Mouse (Mus musculus): ENCODE data around the gene Tgoln1. TPM values are rescaled to one million over a fixed set of nuclear protein-coding genes. Genes with fewer than 3 reads are reported as not detected.
A peak's percentile ranks its signal among the peaks of the same experiment; 100 is the strongest.

Gene Tgoln1
- total RNA-seq (2014; rRNA removed) (24.3 and 30.9 TPM in 2 replicates), polyA plus RNA-seq (2015; fragmentation: Nextera tagmentation; extraction: Ambion mirVana) (22.0 and 29.0 TPM in 2 replicates)

DNA sequence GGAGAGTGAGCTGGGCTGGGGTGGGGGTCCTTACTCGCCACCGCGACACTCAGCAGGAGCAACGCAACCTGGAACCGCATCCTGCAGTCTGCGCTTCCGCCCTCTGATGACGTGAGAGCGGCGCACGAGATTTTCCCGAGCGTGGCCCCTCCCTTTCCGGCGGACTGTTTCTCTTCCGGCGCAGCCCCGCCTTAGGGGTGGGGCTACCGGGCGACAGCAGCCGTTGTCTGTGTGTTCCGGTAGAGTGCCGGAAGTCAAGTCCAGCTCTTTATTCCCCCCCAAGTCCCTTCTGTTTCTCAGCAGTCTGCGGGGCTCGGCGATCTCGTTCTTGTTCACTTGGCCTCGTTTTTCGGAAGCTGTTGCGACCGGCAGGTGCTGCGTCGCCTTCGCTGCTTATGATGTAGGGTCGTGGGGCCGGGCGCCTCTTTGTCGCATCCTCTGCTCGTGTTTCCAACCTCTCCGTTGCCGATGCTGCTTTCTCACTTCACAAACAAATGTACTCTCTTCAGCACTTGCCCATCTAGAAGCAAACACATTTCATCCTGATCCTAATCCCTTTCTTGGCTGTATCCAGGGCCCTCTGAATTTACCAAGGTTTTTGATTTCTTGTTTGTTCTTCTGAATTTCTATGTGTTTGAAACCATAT is at the start of gene Tgoln1:
Gene Tgoln1 (minus strand): TSS at position 358 of the 646 bp plus-strand sequence.
- Histone ChIP-seq H3K4me2 (ENCODE audit: low read depth) (peak within 1 kb of the TSS; percentile 78), H3K4me3 (ENCODE audit: low read depth, low read length) (peak within 1 kb of the TSS; percentile 74), H3K4me1 (ENCODE audit: insufficient read depth) (peaks cover 24% of the 10 kb centered on the region), H3K9ac (peak within 1 kb of the TSS; percentile 87), H3K9me3 (ENCODE audit: low read length) (no peaks in the 10 kb centered on the region), H3K27me3 (ENCODE audit: insufficient read depth, low read length) (no peaks in the 10 kb centered on the region), H3K27ac (ENCODE audit: low read depth, low read length) (peak within 1 kb of the TSS; percentile 98), H3K36me3 (ENCODE audit: insufficient read depth) (peaks cover 3% of the 10 kb centered on the region)
- ATAC-seq (peak; percentile 100), DNase-seq (peak; percentile 97)
- under 1% methylated on average over 41 of the region's 41 CpGs for WGBS
- no peak for TF ChIP-seq CTCF (IDR thresholded peaks at IDR 0.05; ENCODE audit: low read depth)

DNA sequence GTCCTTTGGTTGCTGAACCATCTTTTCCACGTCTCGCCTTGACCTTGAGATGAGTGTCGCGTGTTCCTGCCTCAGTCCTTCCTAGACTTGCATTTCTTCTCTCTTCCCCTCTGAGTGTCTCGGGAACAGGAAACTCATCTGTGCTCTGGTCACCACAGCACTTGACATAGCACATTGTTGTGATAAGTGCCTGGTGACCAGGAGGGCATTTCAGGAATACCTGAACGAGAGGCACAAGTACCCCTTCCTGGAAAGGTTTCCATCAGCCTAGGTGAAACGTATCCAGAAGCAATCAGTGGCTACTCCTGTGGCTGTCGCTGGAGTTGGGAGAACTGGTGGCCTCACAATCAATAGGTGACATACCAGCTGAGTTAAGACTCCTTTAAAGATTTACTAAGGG is 47.5 kb upstream of the Tgoln1 start:
- no peak for TF ChIP-seq CTCF (IDR thresholded peaks at IDR 0.05; ENCODE audit: low read depth)
- Histone ChIP-seq H3K4me2 (ENCODE audit: low read depth) (no peak overlapping the region), H3K27ac (ENCODE audit: low read depth, low read length) (no peak overlapping the region), H3K27me3 (ENCODE audit: insufficient read depth, low read length) (no peaks in the 10 kb centered on the region), H3K4me3 (ENCODE audit: low read depth, low read length) (no peak overlapping the region), H3K9me3 (ENCODE audit: low read length) (no peaks in the 10 kb centered on the region), H3K9ac (no peak overlapping the region), H3K4me1 (ENCODE audit: insufficient read depth) (no peaks in the 10 kb centered on the region), H3K36me3 (ENCODE audit: insufficient read depth) (no peaks in the 10 kb centered on the region)
- no peak for DNase-seq
- no peak for ATAC-seq
- WGBS, result 78% methylated on average over 8 of the region's 8 CpGs

DNA sequence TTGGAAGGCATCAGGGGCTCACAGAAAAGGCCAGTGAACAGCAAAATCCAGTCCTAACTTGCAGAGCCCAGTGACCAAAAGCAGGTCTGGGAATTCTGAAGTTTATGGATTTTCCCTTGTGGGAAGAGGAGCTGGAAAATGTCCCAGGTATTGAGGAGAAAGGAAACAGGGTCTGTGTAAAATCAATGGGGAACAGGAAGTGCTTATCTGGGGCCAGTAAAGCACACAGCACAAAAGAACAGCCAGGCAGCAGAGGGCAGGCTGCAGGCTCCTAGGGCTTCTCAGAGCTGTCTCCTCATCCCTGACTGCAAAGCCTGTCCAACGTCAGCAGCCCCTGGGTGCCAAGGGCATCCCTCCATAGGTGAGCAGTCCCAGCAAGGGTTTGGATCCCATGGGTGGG is 46.2 kb upstream of the Tgoln1 start:
- no peak overlapping the region for H3K4me3 ChIP-seq (ENCODE audit: low read depth, low read length)
- no peak overlapping the region for H3K27ac ChIP-seq (ENCODE audit: low read depth, low read length)
- TF ChIP-seq CTCF (IDR thresholded peaks at IDR 0.05; ENCODE audit: low read depth), result 0 out of 2 replicates have a peak, but pooled peaks have one; percentile 11
- no peak for DNase-seq
- H3K9ac ChIP-seq, result no peak overlapping the region
- H3K4me1 ChIP-seq (ENCODE audit: insufficient read depth), result no peaks in the 10 kb centered on the region
- 5% methylated on average over 1 of the region's 1 CpGs for WGBS
- H3K4me2 ChIP-seq (ENCODE audit: low read depth), result no peak overlapping the region
- no peaks in the 10 kb centered on the region for H3K36me3 ChIP-seq (ENCODE audit: insufficient read depth)
- no peaks in the 10 kb centered on the region for H3K27me3 ChIP-seq (ENCODE audit: insufficient read depth, low read length)
- no peak for ATAC-seq
- no peaks in the 10 kb centered on the region for H3K9me3 ChIP-seq (ENCODE audit: low read length)

DNA sequence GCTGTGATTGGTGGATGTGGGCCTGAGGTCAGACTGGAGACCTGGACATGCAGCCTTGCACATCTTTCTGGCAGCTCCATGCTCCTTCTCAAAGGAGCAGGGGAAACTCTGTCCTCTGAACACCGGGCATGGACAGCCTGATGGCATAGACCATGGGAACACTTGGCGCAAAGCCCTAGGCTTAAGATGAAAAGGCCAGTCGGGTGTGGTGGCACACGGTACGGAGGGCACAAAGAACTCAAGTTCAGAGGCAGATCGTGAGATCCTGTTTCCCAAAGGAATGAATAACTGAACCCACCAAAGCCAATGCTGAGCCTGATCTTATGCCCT is 43.6 kb upstream of the Tgoln1 start:
- no peak for TF ChIP-seq CTCF (IDR thresholded peaks at IDR 0.05; ENCODE audit: low read depth)
- WGBS, result 56% methylated on average over 6 of the region's 6 CpGs
- H3K27ac ChIP-seq (ENCODE audit: low read depth, low read length), result no peak overlapping the region
- H3K9ac ChIP-seq, result no peak overlapping the region
- ATAC-seq (no peak), DNase-seq (no peak)
- no peaks in the 10 kb centered on the region for H3K27me3 ChIP-seq (ENCODE audit: insufficient read depth, low read length)
- H3K4me2 ChIP-seq (ENCODE audit: low read depth), result no peak overlapping the region
- H3K36me3 ChIP-seq (ENCODE audit: insufficient read depth), result no peaks in the 10 kb centered on the region
- no peak overlapping the region for H3K4me3 ChIP-seq (ENCODE audit: low read depth, low read length)
- no peaks in the 10 kb centered on the region for H3K4me1 ChIP-seq (ENCODE audit: insufficient read depth)
- no peaks in the 10 kb centered on the region for H3K9me3 ChIP-seq (ENCODE audit: low read length)

DNA sequence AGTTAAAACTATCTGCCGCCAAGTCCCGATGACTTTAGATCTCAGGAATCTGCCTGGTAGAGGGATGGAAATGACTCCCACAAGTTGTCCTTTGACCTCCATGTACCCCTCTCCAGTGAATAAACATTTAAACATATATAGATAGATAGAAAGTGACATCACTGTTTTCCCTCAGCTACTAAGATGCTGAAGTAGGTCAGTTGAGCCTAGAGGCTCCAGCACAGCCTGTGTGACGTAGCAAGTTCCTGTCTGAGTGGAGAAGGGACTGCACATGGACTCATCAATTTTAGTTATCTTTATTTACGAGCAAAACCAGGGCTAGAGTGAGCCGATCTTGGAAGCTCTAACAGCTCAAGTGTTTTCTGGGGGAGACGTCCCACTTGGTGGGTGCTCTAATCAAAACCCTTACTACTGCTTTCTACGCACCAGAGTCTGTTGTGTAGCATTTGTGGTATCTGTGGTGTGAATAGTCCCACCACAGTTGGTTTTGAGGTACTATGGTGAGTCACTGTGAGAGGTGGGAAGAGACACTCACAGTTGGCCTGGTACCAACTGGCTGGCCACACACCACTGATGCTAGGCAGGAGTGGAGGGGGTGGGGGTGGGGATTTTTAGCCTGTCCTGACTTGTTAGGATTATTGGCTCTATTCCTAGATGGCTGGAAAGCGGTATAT is 43.1 kb upstream of the Tgoln1 start:
- Histone ChIP-seq H3K4me3 (ENCODE audit: low read depth, low read length) (no peak overlapping the region), H3K4me2 (ENCODE audit: low read depth) (no peak overlapping the region), H3K27ac (ENCODE audit: low read depth, low read length) (no peak overlapping the region), H3K4me1 (ENCODE audit: insufficient read depth) (no peaks in the 10 kb centered on the region), H3K27me3 (ENCODE audit: insufficient read depth, low read length) (no peaks in the 10 kb centered on the region), H3K9ac (no peak overlapping the region), H3K9me3 (ENCODE audit: low read length) (no peaks in the 10 kb centered on the region), H3K36me3 (ENCODE audit: insufficient read depth) (no peaks in the 10 kb centered on the region)
- DNase-seq (no peak), ATAC-seq (no peak)
- WGBS, result 84% methylated on average over 8 of the region's 8 CpGs
- TF ChIP-seq CTCF (IDR thresholded peaks at IDR 0.05; ENCODE audit: low read depth), result no peak

DNA sequence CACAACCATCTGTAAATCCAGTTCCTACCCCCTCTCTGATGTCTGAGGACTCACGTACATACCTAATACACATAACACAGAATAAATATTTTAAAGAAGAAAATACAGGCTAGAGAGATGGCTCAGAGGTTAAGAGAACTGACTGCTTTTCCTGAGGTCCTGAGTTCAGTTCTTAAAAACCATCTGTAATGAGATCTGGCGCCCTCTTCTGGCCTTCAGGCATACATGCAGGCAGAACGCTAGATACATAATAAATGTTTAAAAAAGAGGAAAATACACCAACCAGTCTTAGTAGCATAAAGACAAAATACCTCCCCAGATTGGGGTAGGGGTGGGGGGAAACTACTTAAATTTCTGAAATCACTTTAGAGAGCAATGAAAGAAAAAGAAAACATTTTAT is 41.2 kb upstream of the Tgoln1 start:
- no peak for ATAC-seq
- Histone ChIP-seq H3K9me3 (ENCODE audit: low read length) (no peaks in the 10 kb centered on the region), H3K4me2 (ENCODE audit: low read depth) (no peak overlapping the region), H3K4me1 (ENCODE audit: insufficient read depth) (no peaks in the 10 kb centered on the region), H3K27ac (ENCODE audit: low read depth, low read length) (no peak overlapping the region), H3K27me3 (ENCODE audit: insufficient read depth, low read length) (no peaks in the 10 kb centered on the region), H3K4me3 (ENCODE audit: low read depth, low read length) (no peak overlapping the region), H3K36me3 (ENCODE audit: insufficient read depth) (no peaks in the 10 kb centered on the region), H3K9ac (no peak overlapping the region)
- no peak for DNase-seq
- 59% methylated on average over 3 of the region's 3 CpGs for whole genome bisulfite sequencing
- TF ChIP-seq CTCF (IDR thresholded peaks at IDR 0.05; ENCODE audit: low read depth), result peak; percentile 49

DNA sequence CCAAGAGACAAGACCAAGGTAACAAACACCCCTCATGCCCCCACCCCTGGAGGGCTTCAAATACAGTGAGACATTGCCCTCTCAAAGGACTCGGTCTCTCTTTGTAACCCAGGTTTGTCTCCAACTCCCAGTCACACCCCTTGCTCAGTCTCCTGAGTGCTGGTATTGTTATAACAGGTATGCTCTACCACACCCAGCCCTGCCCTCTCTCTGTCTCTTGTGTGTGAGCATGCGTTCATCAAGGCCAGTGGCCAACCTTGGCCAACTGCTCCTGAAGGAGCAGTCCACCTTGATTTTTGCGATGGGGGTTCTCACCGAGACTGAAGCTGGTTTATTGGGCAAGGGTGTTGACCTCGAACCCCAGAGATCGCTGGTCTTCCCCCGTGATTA is 39.2 kb upstream of the Tgoln1 start:
- no peak for TF ChIP-seq CTCF (IDR thresholded peaks at IDR 0.05; ENCODE audit: low read depth)
- Histone ChIP-seq H3K4me1 (ENCODE audit: insufficient read depth) (no peaks in the 10 kb centered on the region), H3K36me3 (ENCODE audit: insufficient read depth) (no peaks in the 10 kb centered on the region), H3K4me2 (ENCODE audit: low read depth) (no peak overlapping the region), H3K9ac (no peak overlapping the region), H3K9me3 (ENCODE audit: low read length) (no peaks in the 10 kb centered on the region), H3K4me3 (ENCODE audit: low read depth, low read length) (no peak overlapping the region), H3K27ac (ENCODE audit: low read depth, low read length) (no peak overlapping the region), H3K27me3 (ENCODE audit: insufficient read depth, low read length) (no peaks in the 10 kb centered on the region)
- no peak for ATAC-seq
- DNase-seq, result no peak
- 94% methylated on average over 7 of the region's 7 CpGs for WGBS

All from forebrain, postnatal 0 days (tissue).